Mouse (Mus musculus): ENCODE results near the gene Gstm6. TPM values are rescaled to one million over a fixed set of nuclear protein-coding genes. Genes with fewer than 3 reads are reported as not detected.
"Not testable (repeated sequence)": the region's sequence is repeated elsewhere in the genome, so short reads cannot be mapped to it uniquely, and the experiment has no call there.

Gene Gstm6
- polyA plus RNA-seq, 1 experiment from 2014 or later, result 11.3 TPM

- DNase-seq (ENCODE audit: low spot score, missing footprints); H3K27me3 ChIP-seq (ENCODE audit: control insufficient read depth, insufficient read depth, low read length); H3K4me1 ChIP-seq (ENCODE audit: control insufficient read depth, insufficient read depth, low read length); H3K4me3 ChIP-seq (ENCODE audit: low read depth, low read length); H3K27ac ChIP-seq (ENCODE audit: low read depth, low read length); ATAC-seq (ENCODE audit: low FRiP score); H3K9me3 ChIP-seq (ENCODE audit: control insufficient read depth, low read length); H3K36me3 ChIP-seq (ENCODE audit: control insufficient read depth, insufficient read depth, low read length); H3K4me2 ChIP-seq; H3K9ac ChIP-seq (ENCODE audit: low read length): not testable (repeated sequence)
- WGBS, result 81% methylated on average over 2 of the region's 2 CpGs
Observed at GRCm38 (mm10) chr3:107889236-107889635, 54.3 kb downstream of the Gstm6 start.

Other genes with a start within 250 kb of the Gstm6 start
- gene Ahcyl1, start 247.2 kb downstream of the Gstm6 start, polyA plus RNA-seq (2014; fragmentation: Nextera tagmentation; extraction: Ambion mirVana), result 127 and 132 TPM in 2 replicates
- 4.6 and 5.7 TPM in 2 replicates for gene Csf1, start 183.3 kb downstream of the Gstm6 start, polyA plus RNA-seq (2014; fragmentation: Nextera tagmentation; extraction: Ambion mirVana)
- not detected in 2 replicates for gene Eps8l3, start 66.5 kb downstream of the Gstm6 start, polyA plus RNA-seq (2014; fragmentation: Nextera tagmentation; extraction: Ambion mirVana)
- gene Gstm5, start 47.9 kb downstream of the Gstm6 start, polyA plus RNA-seq (2014; fragmentation: Nextera tagmentation; extraction: Ambion mirVana), result 270 and 277 TPM in 2 replicates
- 54.7 and 58.1 TPM in 2 replicates for gene Gstm7, start 11.9 kb downstream of the Gstm6 start, polyA plus RNA-seq (2014; fragmentation: Nextera tagmentation; extraction: Ambion mirVana)
- not detected in 2 replicates for gene Gstm3, start 25.5 kb upstream of the Gstm6 start, polyA plus RNA-seq (2014; fragmentation: Nextera tagmentation; extraction: Ambion mirVana)
- 14.1 and 15.7 TPM in 2 replicates for gene Gstm2, start 42.7 kb upstream of the Gstm6 start, polyA plus RNA-seq (2014; fragmentation: Nextera tagmentation; extraction: Ambion mirVana)
- 30.5 and 33.8 TPM in 2 replicates for gene Gstm1, start 74.2 kb upstream of the Gstm6 start, polyA plus RNA-seq (2014; fragmentation: Nextera tagmentation; extraction: Ambion mirVana)
- 15.2 and 15.8 TPM in 2 replicates for gene Gstm4, start 101.1 kb upstream of the Gstm6 start, polyA plus RNA-seq (2014; fragmentation: Nextera tagmentation; extraction: Ambion mirVana)
- gene Ampd2, start 142.9 kb upstream of the Gstm6 start, polyA plus RNA-seq (2014; fragmentation: Nextera tagmentation; extraction: Ambion mirVana), result 31.2 and 37.0 TPM in 2 replicates
- gene Gnat2, start 149.0 kb upstream of the Gstm6 start, polyA plus RNA-seq (2014; fragmentation: Nextera tagmentation; extraction: Ambion mirVana), result 0.30 and 0.90 TPM in 2 replicates
- gene Gnai3, start 202.4 kb upstream of the Gstm6 start, polyA plus RNA-seq (2014; fragmentation: Nextera tagmentation; extraction: Ambion mirVana), result 217 and 240 TPM in 2 replicates
- gene Gpr61, start 211.1 kb upstream of the Gstm6 start, polyA plus RNA-seq (2014; fragmentation: Nextera tagmentation; extraction: Ambion mirVana), result 0.19 and 0.40 TPM in 2 replicates
- gene Amigo1, start 242.6 kb upstream of the Gstm6 start, polyA plus RNA-seq (2014; fragmentation: Nextera tagmentation; extraction: Ambion mirVana), result 4.2 and 4.3 TPM in 2 replicates